Mouse (Mus musculus): ENCODE measurements around the gene Tmem30c.

DNA sequence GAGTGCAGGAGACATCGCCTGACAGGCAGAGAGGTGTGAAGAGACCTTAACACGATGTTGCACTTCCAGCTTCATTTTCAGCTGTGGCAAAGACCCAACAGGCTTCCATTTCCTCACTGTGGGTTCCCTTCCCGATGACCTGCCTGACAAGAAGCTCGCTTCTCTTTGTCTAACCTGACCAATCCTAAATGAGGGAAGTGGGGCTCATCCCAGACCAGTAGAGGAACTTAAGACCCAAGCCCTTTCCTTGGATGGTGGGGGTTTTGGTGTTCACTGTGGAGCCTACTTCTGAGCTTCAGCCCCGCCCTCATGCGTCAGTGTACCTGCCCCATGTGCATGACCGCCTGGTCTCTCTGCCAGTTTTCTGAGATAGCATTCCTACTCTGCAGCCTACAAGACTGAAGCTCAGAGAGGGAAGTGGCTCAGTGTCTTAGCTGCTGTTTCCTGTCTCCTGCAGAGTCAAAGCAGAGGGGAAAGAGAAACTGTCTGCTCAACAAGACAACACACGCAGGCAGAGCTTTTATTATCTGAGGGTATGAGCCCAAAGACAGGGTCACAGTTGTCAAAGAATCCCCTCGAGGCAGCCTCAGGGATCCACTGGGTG, 8.9 kb upstream of the Tmem30c start:
- no peak for TF ChIP-seq EP300 (IDR thresholded peaks at IDR 0.05; ENCODE audit: low read depth)
- TF ChIP-seq CTCF (IDR thresholded peaks at IDR 0.05; ENCODE audit: low read depth), result no peak

Data from liver, postnatal 0 days (tissue).